Mouse (Mus musculus) layer of hippocampus, postnatal 36 days (tissue): ENCODE results near the gene Hist2h2bb. TPM values are rescaled to one million over a fixed set of nuclear protein-coding genes. Genes with fewer than 3 reads are reported as not detected.
"Not testable (repeated sequence)": the region's sequence is repeated elsewhere in the genome, so short reads cannot be mapped to it uniquely, and the experiment has no call there.

Experiments used
- DNase-seq, 2 experiments: peaks; one replicate each; pipeline ENCODE4 v3.0.0; 2022
- total RNA-seq, 2 experiments: library from RNA; stranded (reverse); gene quantifications; 2 replicates each; pipeline ENCODE4 v1.2.3; 2021

Gene Hist2h2bb
- total RNA-seq, 2 experiments from 2014 or later = 120 TPM

DNA sequence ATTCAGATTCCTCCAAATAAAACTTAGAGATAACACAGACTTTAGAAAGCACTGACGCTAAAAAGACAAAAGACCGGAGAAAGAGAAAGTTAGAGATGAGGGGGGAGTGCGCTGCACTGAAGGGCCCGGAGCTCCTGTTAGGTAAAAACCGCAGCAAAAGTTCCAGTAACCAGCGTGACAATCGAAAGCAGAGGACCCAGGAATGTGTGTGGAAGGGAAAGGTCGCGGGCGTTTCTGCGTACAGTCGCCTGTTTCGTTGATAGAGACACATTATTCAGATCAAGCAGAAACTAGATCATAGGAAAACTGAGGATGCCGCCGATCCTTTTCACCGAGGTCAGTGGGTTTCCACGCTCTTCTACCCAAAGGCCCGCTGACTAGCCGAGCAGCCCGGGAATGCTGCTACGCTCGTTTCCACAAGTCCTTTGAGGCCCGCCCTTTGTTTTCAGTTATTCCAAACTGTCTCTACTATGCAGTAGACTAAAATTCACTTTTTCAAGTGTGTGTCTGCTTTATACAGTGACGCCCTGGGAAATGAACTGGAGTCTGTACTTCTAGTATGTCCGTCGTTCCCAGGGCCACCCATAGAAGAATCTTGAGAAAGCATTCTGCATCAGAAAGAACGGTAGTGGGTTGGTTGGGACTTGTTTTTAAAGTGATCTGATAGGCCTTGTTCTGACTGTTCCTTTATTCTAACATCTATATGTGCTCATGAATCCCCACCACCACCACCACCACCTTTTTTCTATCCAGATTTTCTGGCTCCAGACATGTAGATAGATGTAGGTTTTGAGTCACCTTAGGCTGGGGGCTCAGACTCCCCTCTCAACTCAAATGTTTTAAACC, 5.8 kb upstream of the Hist2h2bb start:
- peak; percentile 33 to 46 for DNase-seq

- DNase-seq = no peak
Observed at GRCm38 (mm10) chr3:96264404-96264949, 5.1 kb upstream of the Hist2h2bb start.

- no peak for DNase-seq
Observed at GRCm38 (mm10) chr3:96266132-96266710, 3.3 kb upstream of the Hist2h2bb start.

DNA sequence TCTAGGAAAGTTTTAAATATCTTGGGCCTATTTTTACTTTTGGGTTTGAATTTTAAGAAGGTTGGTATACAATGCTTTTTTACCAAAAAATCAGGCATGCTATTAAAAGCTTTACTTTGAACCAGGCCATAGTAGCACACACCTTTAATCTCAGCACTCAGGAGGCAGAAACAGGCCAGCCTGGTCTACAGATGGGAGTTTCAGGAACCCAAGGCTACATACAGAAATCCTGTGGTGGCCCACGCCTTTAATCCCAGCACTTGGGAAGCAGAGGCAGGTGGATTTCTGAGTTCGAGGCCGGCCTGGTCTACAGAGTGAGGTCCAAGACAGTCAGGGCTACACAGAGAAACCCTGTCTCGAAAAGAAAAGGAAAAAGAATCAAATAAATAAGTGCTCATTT, 2.0 kb upstream of the Hist2h2bb start:
- DNase-seq = no peak

DNA sequence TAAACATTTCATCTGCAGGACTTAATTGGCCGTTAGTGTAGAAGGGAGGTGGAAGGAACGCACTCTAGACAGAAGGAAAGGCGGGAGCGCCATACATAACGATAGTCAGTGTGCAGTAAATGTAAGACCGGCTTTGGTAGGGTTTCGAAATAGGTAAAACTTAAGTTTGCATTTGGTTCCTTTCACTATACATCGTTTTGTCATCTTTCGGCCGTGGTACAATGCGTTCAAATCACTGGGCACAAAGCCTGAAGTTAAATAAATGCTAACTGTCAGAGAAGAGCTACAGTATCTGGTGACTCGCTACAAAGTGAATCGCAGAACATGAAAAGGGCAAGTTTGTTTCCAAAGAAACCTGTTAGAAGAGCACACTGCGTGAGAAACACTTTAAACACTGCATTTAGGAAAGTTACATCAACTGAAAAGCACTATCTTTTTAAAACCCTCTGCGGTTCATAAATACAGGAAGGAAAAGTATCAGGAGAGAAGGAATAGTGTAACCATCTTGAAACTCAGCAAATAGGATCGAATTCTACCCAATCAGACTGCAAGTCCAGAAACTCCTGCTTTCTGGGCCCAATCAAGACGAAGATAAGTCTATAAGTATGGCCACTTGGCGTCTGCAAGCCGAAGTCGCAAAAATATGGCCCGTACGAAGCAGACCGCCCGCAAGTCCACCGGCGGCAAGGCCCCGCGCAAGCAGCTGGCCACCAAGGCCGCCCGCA, 1.3 kb upstream of the Hist2h2bb start, which contains the start of gene Hist2h3b:
Gene Hist2h3b (plus strand): TSS at position 604 of the 725 bp plus-strand sequence.
- peak; percentile 77 to 80 for DNase-seq

- DNase-seq = not testable (repeated sequence)
Observed at GRCm38 (mm10) chr3:96268776-96269378, 675 bp upstream of the Hist2h2bb start.

DNA sequence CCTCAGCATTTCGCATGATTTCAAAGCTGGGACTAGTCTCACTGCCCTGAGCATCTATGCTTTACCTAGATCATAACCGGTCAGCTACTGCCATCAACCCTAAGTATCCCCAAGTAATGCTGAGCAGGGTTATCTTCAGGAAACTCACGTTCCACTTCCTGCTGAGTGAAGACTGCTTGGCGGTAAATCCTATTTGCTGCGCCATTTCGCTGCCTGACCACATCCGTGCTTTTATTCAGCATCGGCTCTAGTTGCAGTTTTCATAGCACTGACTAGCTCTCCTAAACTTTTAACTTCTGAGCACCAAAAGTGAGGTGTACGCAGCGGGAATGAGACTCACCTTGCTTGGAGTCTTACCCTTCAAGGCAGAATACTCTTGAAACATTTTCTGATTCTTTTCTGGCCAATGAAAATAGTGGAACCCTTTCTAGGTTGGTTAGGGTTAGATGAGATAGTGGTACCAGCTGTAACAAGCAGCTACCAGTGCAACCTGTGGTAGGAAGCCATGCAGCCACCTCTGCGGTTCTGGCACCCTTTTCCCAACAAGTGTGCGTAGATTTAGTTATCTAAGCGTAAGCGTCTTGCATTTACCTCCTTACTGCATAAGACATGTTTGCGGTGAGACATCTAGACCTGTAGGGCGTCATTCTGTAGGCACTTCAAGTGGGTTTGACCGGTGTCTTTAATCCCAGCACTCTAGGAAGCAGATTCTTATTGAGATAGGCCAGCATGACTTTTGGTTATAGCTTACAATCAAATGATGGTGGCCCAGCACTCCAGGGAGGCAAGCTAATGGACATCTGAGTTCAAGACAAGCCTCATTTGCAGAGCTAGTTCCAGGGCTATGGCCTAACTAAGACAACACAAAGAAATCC, 4.3 kb downstream of the Hist2h2bb start:
- no peak for DNase-seq

DNA sequence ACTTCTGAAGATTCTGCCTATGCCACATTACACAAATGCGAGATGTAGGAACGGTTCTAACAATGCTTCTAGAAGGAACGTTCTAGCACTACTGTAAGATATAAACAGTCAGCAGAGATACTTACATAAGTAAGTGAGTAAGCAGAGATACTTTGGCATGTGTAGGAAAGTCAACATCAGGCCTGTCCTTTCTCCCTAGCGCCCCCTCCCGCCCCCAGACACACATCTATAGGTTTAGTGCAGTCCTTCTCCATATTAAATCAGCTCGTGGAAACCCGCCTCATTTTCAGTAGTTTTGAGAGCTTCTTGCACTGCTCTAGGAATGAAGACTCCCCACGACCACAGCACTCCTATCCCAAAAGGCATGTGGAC, 7.9 kb downstream of the Hist2h2bb start:
- no peak for DNase-seq

DNA sequence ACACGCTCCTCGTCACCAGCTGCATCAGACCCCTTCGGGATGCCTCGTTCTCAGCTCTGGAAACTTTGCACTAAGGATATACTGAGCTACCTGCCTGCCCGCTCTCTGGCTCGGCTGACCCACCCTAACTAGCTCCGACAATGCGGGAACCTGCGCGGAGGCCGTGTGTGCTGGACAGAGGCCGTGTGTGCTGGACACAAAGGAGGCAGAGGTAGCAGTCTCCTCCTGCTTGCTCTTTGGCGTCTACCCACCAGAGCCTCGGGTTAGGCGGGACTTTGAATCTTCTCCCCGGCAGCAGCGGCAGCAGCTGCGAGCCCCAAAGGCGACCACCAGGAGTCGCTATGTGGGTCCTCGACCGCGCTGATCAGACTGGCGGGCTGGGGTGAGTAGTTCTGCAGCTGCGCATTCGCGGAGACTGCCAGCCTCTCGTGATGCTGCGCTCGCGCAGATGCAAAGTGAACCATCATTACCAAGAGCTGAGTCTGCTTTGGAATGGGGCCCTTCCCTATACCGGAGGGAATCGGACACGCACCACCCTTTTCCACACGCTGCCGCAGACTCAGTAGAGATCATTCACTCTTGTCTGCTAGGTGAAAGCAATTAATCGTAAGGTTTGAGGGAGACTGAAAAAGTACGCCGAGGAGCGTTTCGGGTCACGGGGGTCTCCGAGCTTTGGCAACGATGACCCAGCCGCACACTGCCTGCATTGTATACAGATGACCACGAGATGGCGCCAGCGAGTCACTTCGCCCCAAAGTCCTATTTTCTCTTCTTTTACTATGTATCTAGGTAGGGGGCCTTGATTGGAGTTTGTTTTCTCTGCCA, 8.5 kb downstream of the Hist2h2bb start:
- peak; percentile 86 to 92 for DNase-seq

GRCm38 (mm10) chr3:96280660-96281059, 11.1 kb downstream of the Hist2h2bb start:
- DNase-seq = no peak

- DNase-seq = no peak
Observed at GRCm38 (mm10) chr3:96284457-96284856, 14.9 kb downstream of the Hist2h2bb start.

GRCm38 (mm10) chr3:96287334-96287733, 17.8 kb downstream of the Hist2h2bb start:
- DNase-seq = not testable (repeated sequence)

GRCm38 (mm10) chr3:96289201-96289600, 19.6 kb downstream of the Hist2h2bb start:
- no peak for DNase-seq

GRCm38 (mm10) chr3:96290727-96291126, 21.2 kb downstream of the Hist2h2bb start:
- DNase-seq = not testable (repeated sequence)

DNA sequence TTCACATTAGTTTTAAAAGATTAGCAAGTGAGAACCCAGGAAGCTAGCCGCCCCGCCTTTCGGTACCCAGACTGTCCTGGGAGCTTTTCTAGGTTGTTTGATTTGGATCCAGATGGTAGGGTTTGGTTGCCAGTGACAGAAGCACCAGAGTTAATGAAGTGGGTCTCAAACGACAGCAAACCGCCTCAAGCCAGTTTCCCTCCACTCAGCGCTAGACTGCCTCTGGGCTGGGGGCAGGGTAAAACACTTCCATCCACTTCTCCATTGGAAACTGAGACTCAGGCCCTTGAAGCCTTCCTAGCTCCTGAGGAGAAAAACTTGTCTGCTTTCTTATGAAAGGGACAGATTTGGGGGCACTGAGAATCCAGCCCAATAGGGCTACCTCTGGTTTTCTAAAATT, 23.1 kb downstream of the Hist2h2bb start:
- no peak for DNase-seq

GRCm38 (mm10) chr3:96293368-96293767, 23.8 kb downstream of the Hist2h2bb start:
- no peak for DNase-seq

GRCm38 (mm10) chr3:96293787-96294186, 24.2 kb downstream of the Hist2h2bb start, which contains the start of gene Fcgr1:
TSS of gene Fcgr1 (minus strand) at chr3:96293969.
- no peak for DNase-seq

GRCm38 (mm10) chr3:96298360-96298759, 28.8 kb downstream of the Hist2h2bb start:
- no peak for DNase-seq

- DNase-seq = no peak
Observed at GRCm38 (mm10) chr3:96299562-96299961, 30.0 kb downstream of the Hist2h2bb start.
